Mouse (Mus musculus): ENCODE data around the gene Spin1.

GRCm38 (mm10) chr13:51051016-51051415 is 49.7 kb upstream of the Spin1 start:
- TF ChIP-seq CTCF (IDR thresholded peaks at IDR 0.05) (no peak), EP300 (IDR thresholded peaks at IDR 0.05) (no peak)

Measured in lung, postnatal 0 days (tissue).